Mouse (Mus musculus) heart, adult 2 months (tissue): ENCODE measurements around the gene Map2k5. TPM values are rescaled to one million over a fixed set of nuclear protein-coding genes. Genes with fewer than 3 reads are reported as not detected.

Experiments
- DNase-seq, 2 experiments: peaks; one replicate each; pipeline ENCODE4 v3.0.0; 2021
- H3K27ac ChIP-seq: fragments of 200-600 bp; 2 replicates; pipeline ENCODE4 v1.8.1; 2022
- H3K27me3 ChIP-seq: fragments of 200-500 bp; 2 replicates; pipeline ENCODE4 v1.6.1; 2012; ENCODE audit warnings: mild to moderate bottlenecking, low read length, inconsistent platforms, mixed read lengths; ENCODE audit not compliant: control insufficient read depth, insufficient read depth
- H3K36me3 ChIP-seq: fragments of 200-500 bp; 2 replicates; pipeline ENCODE4 v1.6.1; 2012; ENCODE audit warnings: low read length, inconsistent platforms; ENCODE audit not compliant: control insufficient read depth, insufficient read depth
- H3K4me1 ChIP-seq: fragments of 200-500 bp; 2 replicates; pipeline ENCODE4 v1.6.1; 2011; ENCODE audit warnings: low read length; ENCODE audit not compliant: control insufficient read depth, insufficient read depth
- H3K4me3 ChIP-seq: fragments of 200-600 bp; 2 replicates; pipeline ENCODE4 v1.8.1; 2022
- H3K79me2 ChIP-seq: fragments of 200-500 bp; replicated peaks from 2 replicates; pipeline ENCODE4 v1.6.1; 2012; ENCODE audit warnings: mild to moderate bottlenecking, inconsistent platforms, low read length, moderate library complexity, mixed read lengths; ENCODE audit not compliant: control insufficient read depth, insufficient read depth
- H3K9ac ChIP-seq: fragments of 200-500 bp; 2 replicates; pipeline ENCODE4 v1.6.1; 2012; ENCODE audit warnings: low read depth, mild to moderate bottlenecking, control low read depth, inconsistent platforms, low read length, mixed read lengths
- CTCF ChIP-seq: fragments of 200-600 bp; IDR thresholded peaks from 2 replicates; pipeline ENCODE4 v1.8.1; 2022; ENCODE audit warnings: antibody characterized with exemption, mild to moderate bottlenecking, moderate library complexity
- EP300 ChIP-seq: fragments of 200-500 bp; IDR thresholded peaks from 2 replicates; pipeline ENCODE4 v1.6.1; 2011; ENCODE audit warnings: low read depth, low read length, control low read depth; ENCODE audit not compliant: insufficient read depth
- POLR2A ChIP-seq: fragments of 200-500 bp; IDR thresholded peaks from 2 replicates; pipeline ENCODE4 v1.6.1; 2011; ENCODE audit warnings: mild to moderate bottlenecking, low read depth, low read length, control low read depth; ENCODE audit not compliant: insufficient read depth
- WGBS: fragments of 180-500 bp; shearing (Covaris S2); methylation state at CpG from one replicate; pipeline ENCODE4 v1.1.7; 2018; 5-methylcytosine and 5-hydroxymethylcytosine counted together
- intact Hi-C: fragments of 180-260 bp; cut with DNase I; formaldehyde crosslinking; loops from one replicate; pipeline ENCODE4 v1.15.1; 2025
- polyA plus RNA-seq: library from polyadenylated mRNA; depleted of rRNA; stranded (reverse); fragments of >200 nt; gene quantifications from 2 replicates; pipeline ENCODE4 v1.2.3, GENCODE M21; 2012
- total RNA-seq, 2 experiments: library from RNA; stranded (reverse); gene quantifications; 2 replicates each; pipeline ENCODE4 v1.2.3; 2021

Gene Map2k5
- total and polyA plus RNA-seq, 3 experiments = 17.9 to 31.8 (median 20.7) TPM

GRCm38 (mm10) chr9:63258768-63259167 lies 118.9 kb downstream of the Map2k5 start:
- TF ChIP-seq POLR2A = no peak
- no peaks in the 10 kb centered on the region for H3K27me3 ChIP-seq
- no peak overlapping the region for H3K9ac ChIP-seq
- intact Hi-C loops = no loop called here
- peaks cover 6% of the 10 kb centered on the region for H3K4me1 ChIP-seq
- peak in 1 of 2 experiments; percentile 26 for DNase-seq
- no peaks in the 10 kb centered on the region for H3K79me2 ChIP-seq
- no peak overlapping the region for H3K27ac ChIP-seq
- peaks cover 4% of the 10 kb centered on the region; the same call in 1 of the 2 replicates for H3K36me3 ChIP-seq
- no peak overlapping the region for H3K4me3 ChIP-seq
- 38% methylated on average over 3 of the region's 3 CpGs for WGBS

- DNase-seq = peak in 1 of 2 experiments; percentile 12
- intact Hi-C loops = no loop called here
- Histone ChIP-seq H3K9ac (no peak overlapping the region), H3K27ac (no peak overlapping the region), H3K4me3 (no peak overlapping the region), H3K4me1 (peaks cover 6% of the 10 kb centered on the region), H3K27me3 (no peaks in the 10 kb centered on the region), H3K36me3 (peaks cover 4% of the 10 kb centered on the region; the same call in 1 of the 2 replicates), H3K79me2 (no peaks in the 10 kb centered on the region)
- WGBS = 67% methylated on average over 4 of the region's 4 CpGs
- TF ChIP-seq CTCF = no peak
- no peak for TF ChIP-seq EP300
- no peak for TF ChIP-seq POLR2A
Observed at GRCm38 (mm10) chr9:63257739-63258138, 120.0 kb downstream of the Map2k5 start.

GRCm38 (mm10) chr9:63250841-63251626 lies 126.7 kb downstream of the Map2k5 start:
- Histone ChIP-seq H3K9ac (no peak overlapping the region), H3K79me2 (no peaks in the 10 kb centered on the region), H3K36me3 (no peaks in the 10 kb centered on the region), H3K27me3 (no peaks in the 10 kb centered on the region), H3K4me3 (no peak overlapping the region), H3K4me1 (no peaks in the 10 kb centered on the region), H3K27ac (no peak overlapping the region)
- TF ChIP-seq EP300 = no peak
- no peak for TF ChIP-seq CTCF
- no peak for TF ChIP-seq POLR2A
- intact Hi-C loops = no loop called here
- WGBS = 96% methylated on average over 19 of the region's 19 CpGs
- no peak for DNase-seq

- Histone ChIP-seq H3K79me2 (no peaks in the 10 kb centered on the region), H3K27ac (no peak overlapping the region), H3K27me3 (no peaks in the 10 kb centered on the region), H3K36me3 (no peaks in the 10 kb centered on the region), H3K4me1 (no peaks in the 10 kb centered on the region), H3K9ac (no peak overlapping the region), H3K4me3 (no peak overlapping the region)
- intact Hi-C loops = no loop called here
- no peak for DNase-seq
- TF ChIP-seq CTCF (no peak), POLR2A (no peak), EP300 (no peak)
Observed at GRCm38 (mm10) chr9:63248095-63248787, 129.5 kb downstream of the Map2k5 start.

DNA sequence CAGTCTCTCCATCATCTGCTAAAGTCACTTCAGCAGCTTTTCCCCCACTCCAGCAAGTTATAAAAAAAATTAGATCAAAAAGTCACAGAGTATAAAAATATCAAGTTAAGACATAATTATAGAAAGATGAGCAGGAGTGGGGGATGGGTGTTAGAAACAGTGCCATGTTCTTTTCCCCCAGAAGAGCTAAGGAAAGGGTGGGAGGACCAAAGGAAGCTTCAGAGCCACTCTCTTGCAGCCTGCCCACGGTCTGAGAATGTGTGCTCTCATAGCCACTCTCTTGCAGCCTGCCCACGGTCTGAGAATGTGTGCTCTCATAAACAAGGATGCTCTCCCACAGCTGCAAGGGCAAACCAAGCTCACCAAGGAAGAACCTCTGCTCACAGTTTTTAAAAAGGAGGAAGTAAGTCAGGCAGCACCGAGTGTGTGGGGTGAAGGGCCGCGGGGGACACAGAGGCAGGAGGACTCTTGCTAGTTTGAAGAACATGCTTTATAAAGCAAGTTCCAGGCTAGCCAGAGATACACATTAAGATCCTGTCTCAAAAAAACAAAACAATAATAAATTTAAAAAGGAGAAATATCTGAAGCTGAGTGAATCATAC lies 131.0 kb downstream of the Map2k5 start:
- intact Hi-C loops = no loop called here
- Histone ChIP-seq H3K4me1 (no peaks in the 10 kb centered on the region), H3K27me3 (no peaks in the 10 kb centered on the region), H3K4me3 (no peak overlapping the region), H3K36me3 (no peaks in the 10 kb centered on the region), H3K9ac (no peak overlapping the region), H3K79me2 (no peaks in the 10 kb centered on the region), H3K27ac (no peak overlapping the region)
- WGBS = 69% methylated on average over 5 of the region's 5 CpGs
- TF ChIP-seq EP300 (no peak), CTCF (no peak), POLR2A (no peak)
- DNase-seq = no peak

GRCm38 (mm10) chr9:63241961-63242360 lies 135.7 kb downstream of the Map2k5 start:
- 85% methylated on average over 6 of the region's 6 CpGs for WGBS
- no peak overlapping the region for H3K9ac ChIP-seq

More at GRCm38 (mm10) chr9:63241961-63242360, 135.7 kb downstream of the Map2k5 start:
- no peak overlapping the region for H3K27ac ChIP-seq
- H3K79me2 ChIP-seq = no peaks in the 10 kb centered on the region
- H3K36me3 ChIP-seq = no peaks in the 10 kb centered on the region
- TF ChIP-seq EP300 (no peak), CTCF (no peak), POLR2A (no peak)
- H3K27me3 ChIP-seq = no peaks in the 10 kb centered on the region
- intact Hi-C loops = no loop called here
- H3K4me3 ChIP-seq = no peak overlapping the region
- DNase-seq = no peak
- H3K4me1 ChIP-seq = no peaks in the 10 kb centered on the region
